Mouse (Mus musculus) embryonic fibroblast, embryonic 13.5 days (primary cell): ENCODE data around the gene Xirp1.

Source experiments
- CTCF ChIP-seq: IDR thresholded peaks from 2 replicates; pipeline ENCODE4 v1.5.1; 2011; ENCODE audit warnings: mild to moderate bottlenecking, control low read depth, low read length, moderate library complexity, borderline replicate concordance; ENCODE audit not compliant: insufficient read depth
- POLR2A ChIP-seq: IDR thresholded peaks from 2 replicates; pipeline ENCODE4 v1.6.1; 2011; ENCODE audit warnings: low read depth, mild to moderate bottlenecking, control low read depth, low read length, moderate library complexity

DNA sequence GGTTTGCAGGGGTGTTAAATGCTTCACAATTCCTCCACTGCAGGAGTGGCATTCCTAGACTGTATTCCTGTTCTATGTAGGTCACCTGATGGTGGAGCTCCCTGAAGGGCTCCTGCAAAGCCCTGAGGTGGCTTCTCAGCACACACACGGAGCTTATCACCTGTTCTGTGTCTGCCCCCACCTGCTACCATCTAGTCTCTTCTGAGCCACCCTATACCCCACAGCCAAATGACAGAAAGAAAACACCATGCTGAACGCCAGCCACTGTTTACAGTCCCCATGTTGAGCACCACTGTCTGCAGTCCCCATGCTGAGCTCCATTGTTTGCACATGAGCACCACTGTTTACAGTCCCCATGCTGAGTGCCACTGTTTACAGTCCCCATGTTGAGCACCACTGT is 43.6 kb downstream of the Xirp1 start:
- no peak for TF ChIP-seq CTCF
- TF ChIP-seq POLR2A = no peak
